ENCODE assay signal across 7 mouse cellular contexts in genomic region chr4:106910201-106911172, GRCm38 (mm10). TPM values are rescaled to one million over a fixed set of nuclear protein-coding genes. Genes with fewer than 3 reads are reported as not detected.
DNase-seq lines count a peak whose midpoint lies in the region; ATAC-seq lines count a peak whose summit lies in the region.

Ssbp3 (plus strand) TSS chr4:106910701.

- H3K9me3 ChIP-seq in intestine, embryonic 14.5 days (ENCODE audit: control insufficient read depth, low read length), result no peaks in the 10 kb centered on the region

- no peaks in the 10 kb centered on the region for H3K27me3 ChIP-seq in intestine, embryonic 14.5 days (replicated peaks; ENCODE audit: control insufficient read depth, insufficient read depth, low read length)

- peak; percentile 54 to 63 for DNase-seq in adrenal gland, adult 18-20 months (ENCODE audit: low spot score in 2 of 2)
- DNase-seq in embryo, embryonic 10 days (ENCODE audit: low spot score), result peak; percentile 93
- peak; percentile 44 to 59 for DNase-seq in gastrocnemius, postnatal 36 days
- DNase-seq in intestine, embryonic 14.5 days (ENCODE audit: low spot score), result peak; percentile 85
- peak; percentile 71 to 86 for DNase-seq in left cerebral cortex, postnatal 25 days (ENCODE audit: low spot score in 2 of 2)
- DNase-seq in mesoderm, embryonic 11.5 days (ENCODE audit: low read depth, low spot score), result peak; percentile 91
- peak; percentile 38 to 56 for DNase-seq in right cerebral cortex, postnatal 36 days (ENCODE audit: low spot score in 2 of 2)

- H3K27ac ChIP-seq in intestine, embryonic 14.5 days (ENCODE audit: low read depth), result peak within 1 kb of the TSS; percentile 94

- peak within 1 kb of the TSS; percentile 87 for H3K9ac ChIP-seq in intestine, embryonic 14.5 days (ENCODE audit: low read length)

- under 1% methylated on average over 51 of the region's 51 CpGs for WGBS in intestine, embryonic 14.5 days

- peaks cover 52% of the 10 kb centered on the region for H3K4me1 ChIP-seq in intestine, embryonic 14.5 days (replicated peaks; ENCODE audit: control insufficient read depth, insufficient read depth, low read length)

- peak within 1 kb of the TSS; percentile 82 for H3K4me2 ChIP-seq in intestine, embryonic 14.5 days (ENCODE audit: low read length)

- peak within 1 kb of the TSS; percentile 83 for H3K4me3 ChIP-seq in intestine, embryonic 14.5 days (ENCODE audit: low read depth, low read length)

- peaks cover 23% of the 10 kb centered on the region for H3K36me3 ChIP-seq in intestine, embryonic 14.5 days (ENCODE audit: control insufficient read depth, insufficient read depth, low read length)

- intact Hi-C loops in gastrocnemius, postnatal 36 days (cut with DNase I), result loop anchor here (1.0 to 5.0 kb wide), 3 partner anchors 70 to 252 kb away; no protein-coding TSS in a partner anchor
- intact Hi-C loops in left cerebral cortex, postnatal 25 days (cut with DNase I), result loop anchor here (1.0 to 2.0 kb wide), 3 partner anchors 70 to 254 kb away; no protein-coding TSS in a partner anchor

- peak; percentile 67 for ATAC-seq in intestine, embryonic 14.5 days (replicated peaks; ENCODE audit: low FRiP score, low TSS enrichment, low read depth)

RNA-seq across cellular contexts. Expression of gene Ssbp3, which starts in this region (rescaled TPM):
- total RNA-seq in adrenal gland, adult 18-20 months (2021), result 10 to 100 TPM; 70.5 to 75.9 TPM
- total RNA-seq in gastrocnemius, postnatal 36 days (2021), result 10 to 100 TPM; 21.3 to 25.6 TPM
- polyA plus RNA-seq in intestine, embryonic 14.5 days (2014; fragmentation: Nextera tagmentation; extraction: Ambion mirVana), result 73.2 and 76.2 TPM in 2 replicates
- total RNA-seq in left cerebral cortex, postnatal 25 days (2021), result 100 to 1,000 TPM; 138 to 157 TPM

Comparison
In these comparisons a context has a peak if more than half of its experiments do, and no peak if none do; other contexts are left out.
1. Peak in every context shown above with its lines: DNase-seq, ATAC-seq, H3K4me3 ChIP-seq and H3K27ac ChIP-seq.